Mouse (Mus musculus) natural killer cell, adult 2 months (primary cell): ENCODE measurements around the gene Gcgr.
"Not testable (repeated sequence)": the region's sequence is repeated elsewhere in the genome, so short reads cannot be mapped to it uniquely, and the experiment has no call there.

Source experiments
- DNase-seq, 2 experiments: peaks; one replicate each; pipeline ENCODE4 v3.0.0; 2022; ENCODE audit warnings: low spot score in 2 of 2

Gene Gcgr

DNA sequence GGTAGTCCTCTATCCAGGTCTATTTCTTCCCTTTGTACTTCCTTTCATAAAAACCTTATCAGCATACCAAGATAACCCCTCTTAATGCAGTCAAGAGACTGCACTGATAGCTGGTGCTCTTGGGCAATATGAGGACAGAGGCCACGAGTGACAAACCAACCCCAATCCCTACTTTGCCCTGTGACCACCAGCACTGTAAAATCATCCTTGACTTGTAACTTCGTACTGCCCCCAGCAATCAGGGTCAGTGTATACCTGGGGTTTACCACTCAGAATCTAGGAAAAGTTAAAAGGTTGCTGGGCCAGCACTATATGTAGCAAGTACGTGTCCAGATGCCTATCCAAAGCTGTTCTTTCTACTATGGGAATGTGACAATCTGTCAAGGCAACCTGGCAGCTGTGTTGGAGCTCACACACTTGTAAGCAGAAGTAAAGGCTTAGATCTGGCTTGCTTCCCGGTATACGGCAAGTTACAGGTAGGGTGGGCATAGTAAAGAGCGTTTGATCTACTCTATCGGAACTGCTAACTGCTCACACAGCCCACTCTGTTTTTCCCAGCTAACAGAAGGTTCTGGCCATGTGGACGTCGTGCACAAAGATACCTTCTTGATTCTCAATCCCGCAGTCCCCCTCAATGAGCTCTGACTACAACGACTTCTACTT, 41.4 kb downstream of the Gcgr start:
- DNase-seq: no peak

DNA sequence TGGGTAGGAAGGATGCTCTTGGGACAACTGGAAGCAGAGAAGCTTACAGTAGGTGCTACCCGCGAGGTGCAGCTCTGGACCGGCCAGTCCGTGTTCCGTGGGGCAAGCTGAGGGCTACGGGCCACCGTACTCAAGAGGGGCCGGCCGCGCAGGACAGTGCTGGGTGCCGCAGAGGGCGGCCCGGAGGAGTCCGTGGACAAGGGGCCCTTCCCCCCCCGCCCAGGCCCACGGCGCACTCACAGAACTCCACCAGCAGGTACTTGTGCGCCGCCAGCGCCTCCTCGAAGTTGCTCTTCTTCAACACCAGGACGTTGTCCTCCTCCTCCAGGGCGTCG, 41.9 kb downstream of the Gcgr start:
- DNase-seq: no peak

DNA sequence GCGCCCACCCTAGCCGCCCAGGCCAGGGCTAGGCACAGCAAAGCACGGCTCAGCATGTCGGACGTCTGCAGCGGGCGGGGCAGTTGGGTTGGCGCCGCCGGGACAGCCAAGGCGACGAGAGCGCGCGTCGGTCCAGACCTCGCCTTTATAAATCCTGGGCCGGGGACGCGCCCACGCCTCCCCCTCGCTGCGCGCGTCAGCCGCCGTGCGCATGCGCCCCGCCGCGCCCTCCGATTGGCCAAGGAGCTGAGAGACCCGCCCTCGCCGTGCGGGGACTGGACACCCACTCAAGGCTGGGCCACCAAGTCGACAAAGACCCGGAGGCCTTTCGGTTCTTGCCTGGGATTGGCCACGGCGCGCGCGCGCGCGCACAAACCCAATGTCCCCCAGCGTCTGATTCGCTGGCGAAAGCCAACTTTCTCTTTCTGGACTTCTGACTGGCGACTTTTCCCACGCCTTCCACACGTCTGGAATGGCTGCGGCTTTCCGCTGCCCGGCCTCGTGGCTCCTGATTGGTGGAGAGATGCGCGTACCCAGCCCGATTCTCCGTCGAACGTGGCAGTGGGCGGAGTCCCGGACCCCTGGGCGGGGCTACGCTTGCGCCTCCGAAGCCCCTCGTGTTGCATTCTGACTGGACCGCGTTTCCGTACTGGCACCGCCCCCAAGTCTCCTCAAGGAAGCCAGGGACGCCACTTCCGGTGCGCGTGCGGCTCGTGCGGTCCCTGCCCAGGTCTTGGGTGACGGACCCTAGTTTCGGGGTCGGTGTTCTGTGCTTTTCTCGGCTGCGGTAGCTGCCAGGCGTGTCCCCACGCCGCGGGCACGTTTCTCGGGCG, 42.5 kb downstream of the Gcgr start, which contains the start of gene P4hb:
TSS of gene P4hb (minus strand) at position 502 of the 833 bp plus-strand sequence.
- DNase-seq: peak; percentile 99

- no peak for DNase-seq
Observed at GRCm38 (mm10) chr11:120573585-120574277, 43.2 kb downstream of the Gcgr start.

- DNase-seq: no peak
Observed at GRCm38 (mm10) chr11:120574278-120574600, 43.7 kb downstream of the Gcgr start.

GRCm38 (mm10) chr11:120575046-120575445, 44.5 kb downstream of the Gcgr start:
- DNase-seq: no peak

DNA sequence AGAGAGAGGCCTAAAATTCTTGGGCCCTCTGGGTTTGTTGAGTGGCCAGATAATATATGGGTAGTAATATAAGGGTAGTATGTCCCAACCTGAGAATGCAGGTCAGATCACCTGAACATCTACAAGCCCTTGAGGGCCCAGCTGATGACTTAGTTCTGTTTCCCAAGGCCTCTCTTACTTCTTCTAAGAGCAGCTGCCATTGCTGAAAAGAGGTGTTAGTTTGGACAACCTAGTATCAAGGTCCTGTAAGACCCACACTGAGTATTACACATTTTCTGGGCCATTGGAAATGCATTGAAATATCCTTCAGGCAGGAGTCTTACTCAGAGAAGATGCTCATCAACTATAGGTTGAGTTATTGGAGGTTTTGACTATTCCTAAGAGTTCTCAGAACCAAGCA, 45.4 kb downstream of the Gcgr start:
- no peak for DNase-seq

DNA sequence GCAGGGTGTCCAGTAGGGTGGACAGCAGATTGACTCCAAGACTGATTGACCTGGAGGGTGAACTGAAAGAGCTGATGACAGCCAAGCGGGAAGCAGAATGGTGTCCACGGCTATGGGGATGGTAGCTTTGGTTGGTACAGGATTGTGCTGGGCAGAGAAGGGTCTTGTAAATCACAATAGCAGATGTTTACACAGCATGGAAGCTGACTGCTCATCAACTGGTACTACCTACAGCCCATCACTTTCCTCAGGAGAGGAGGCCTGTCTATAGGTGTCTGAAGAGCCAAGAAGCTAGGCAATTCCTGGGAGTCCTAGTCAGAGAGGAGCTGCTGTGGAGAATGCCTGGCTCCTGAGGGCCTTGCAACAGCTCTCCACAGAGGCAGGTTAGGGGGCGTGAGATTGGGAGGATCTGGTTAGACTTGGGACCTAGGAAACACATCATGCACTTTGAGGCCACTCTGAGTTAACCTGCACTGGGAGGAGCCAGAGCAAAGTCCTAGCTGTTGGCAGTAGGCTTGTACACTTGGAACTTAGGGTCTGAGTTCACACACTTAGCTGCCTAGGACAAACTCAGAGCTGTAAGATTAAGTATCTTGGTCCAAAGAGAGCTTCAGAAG, 46.0 kb downstream of the Gcgr start:
- DNase-seq: no peak

- DNase-seq: peak; percentile 38 to 46
Observed at GRCm38 (mm10) chr11:120577211-120578023, 46.9 kb downstream of the Gcgr start.

- DNase-seq: no peak
Observed at GRCm38 (mm10) chr11:120578024-120578693, 47.7 kb downstream of the Gcgr start.

GRCm38 (mm10) chr11:120578694-120579243, 48.3 kb downstream of the Gcgr start:
- DNase-seq: no peak

GRCm38 (mm10) chr11:120579316-120580107, 49.0 kb downstream of the Gcgr start:
- peak; percentile 77 to 85 for DNase-seq

DNA sequence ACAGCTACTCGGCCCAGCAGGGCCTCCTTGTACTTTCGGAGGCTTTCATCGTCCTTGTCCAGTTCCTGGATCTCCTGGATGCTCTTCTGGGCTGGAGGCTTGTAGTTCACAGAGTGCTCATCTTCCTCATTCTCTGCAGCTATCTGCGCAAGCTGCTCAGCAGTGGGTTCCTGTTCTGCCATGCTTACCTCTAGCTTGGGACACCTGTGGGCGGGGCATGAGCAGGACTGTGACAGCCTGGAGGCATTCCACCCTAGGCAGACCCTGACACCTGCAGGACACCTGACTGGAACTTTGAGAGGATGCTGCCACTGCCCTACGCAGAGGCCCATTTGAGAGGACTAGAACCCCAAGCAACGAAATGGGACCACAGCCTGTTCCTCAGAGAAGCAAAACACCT, 49.7 kb downstream of the Gcgr start:
- peak in 1 of 2 experiments; percentile 27 for DNase-seq

- peak; percentile 31 to 38 for DNase-seq
Observed at GRCm38 (mm10) chr11:120580871-120581331, 50.4 kb downstream of the Gcgr start.

DNA sequence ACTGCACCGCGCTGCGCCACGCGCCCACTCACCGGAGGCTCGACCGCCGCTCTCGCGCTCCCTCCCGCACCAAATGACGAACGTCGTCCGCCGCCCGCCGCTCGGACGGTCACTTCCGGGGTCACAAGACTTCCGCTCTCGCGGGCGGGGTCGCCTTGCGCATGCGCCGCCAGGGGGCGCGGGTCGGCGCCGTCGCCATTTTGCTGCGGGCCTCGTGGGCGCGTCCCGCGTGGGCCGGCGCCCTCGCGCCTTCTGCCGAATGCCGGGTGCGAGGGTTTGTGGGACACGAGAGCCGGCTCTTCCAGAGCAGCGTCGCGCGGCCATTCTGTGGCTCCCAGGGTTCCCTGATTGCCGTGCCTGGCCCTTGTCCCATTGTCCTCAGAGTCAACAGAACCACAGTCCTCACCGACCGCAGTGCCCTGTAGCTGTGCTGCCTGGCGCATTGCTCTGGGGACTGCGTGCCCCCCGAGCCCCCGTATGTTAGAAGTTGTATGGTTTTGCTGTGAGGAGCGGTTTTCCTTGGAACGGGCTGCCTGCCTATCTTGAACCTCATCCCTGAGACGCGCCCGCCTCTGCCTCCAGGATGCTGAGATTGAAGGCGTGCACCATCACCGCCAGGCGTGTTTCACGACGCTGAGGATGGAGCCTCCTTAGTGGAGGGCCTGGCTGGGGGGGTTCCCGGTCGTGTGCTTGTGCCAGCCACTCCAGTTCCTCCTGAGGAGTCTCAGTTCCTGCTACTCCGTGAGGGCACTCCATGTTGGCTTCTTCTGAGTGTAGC, 51.2 kb downstream of the Gcgr start, which contains the start of gene Arhgdia:
TSS of gene Arhgdia (minus strand) at position 135 of the 778 bp plus-strand sequence.
- peak; percentile 84 to 87 for DNase-seq

DNA sequence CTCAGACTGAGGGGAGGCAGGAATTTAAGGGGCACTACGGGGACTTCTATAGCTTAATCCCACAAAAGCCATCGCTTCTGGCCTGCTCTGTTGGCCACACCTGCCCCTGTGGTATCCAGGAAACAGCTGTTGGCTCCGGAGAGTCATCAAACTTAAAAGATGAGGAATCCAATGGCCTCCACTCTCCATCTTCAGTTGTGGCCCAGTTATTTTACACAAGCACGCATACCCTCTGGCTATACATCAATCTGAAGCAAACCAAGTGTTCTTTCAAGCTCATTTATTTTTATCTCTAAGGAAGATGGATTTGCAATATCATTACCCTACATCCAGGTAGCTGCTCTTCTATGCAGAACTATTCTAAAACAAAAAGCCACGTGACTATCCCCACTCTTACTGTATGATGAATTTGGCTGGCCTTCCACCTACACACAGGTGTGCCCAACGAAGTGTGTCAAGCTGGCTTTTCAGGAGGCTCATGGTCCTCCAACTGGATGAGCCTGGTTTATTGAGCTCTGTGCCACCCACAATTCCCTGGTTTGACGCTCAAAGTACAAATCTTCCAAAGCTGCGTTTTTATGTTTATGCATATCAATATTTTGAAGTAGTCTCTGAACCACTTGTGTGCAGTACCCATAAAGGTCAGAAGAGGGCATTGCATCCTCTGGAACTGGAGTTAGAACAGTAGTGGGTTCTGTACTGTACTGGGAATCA, 51.9 kb downstream of the Gcgr start:
- DNase-seq: peak; percentile 56 to 69

DNA sequence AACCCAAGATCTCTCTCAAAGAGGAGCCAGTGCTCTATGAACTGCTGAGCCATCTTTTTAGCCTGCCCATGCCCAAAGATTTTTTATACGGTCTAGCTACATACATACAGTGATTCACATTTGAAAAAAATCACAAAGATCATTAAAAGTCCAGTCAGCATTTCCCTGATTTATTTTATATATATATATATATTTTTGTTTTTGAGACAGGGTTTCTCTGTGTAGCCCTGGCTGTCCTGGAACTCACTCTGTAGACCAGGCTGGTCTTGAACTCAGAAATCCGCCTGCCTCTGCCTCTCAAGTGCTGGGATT, 52.4 kb downstream of the Gcgr start:
- DNase-seq: not testable (repeated sequence)

GRCm38 (mm10) chr11:120583937-120584336, 53.4 kb downstream of the Gcgr start:
- DNase-seq: no peak
